Mouse (Mus musculus): ENCODE measurements around the gene Stat1.

GRCm38 (mm10) chr1:52087128-52087527, 32.1 kb upstream of the Stat1 start:
- TF ChIP-seq TCF12 (IDR thresholded peaks at IDR 0.05; ENCODE audit: insufficient read depth, poor library complexity, severe bottlenecking) (no peak), USF1 (IDR thresholded peaks at IDR 0.05; ENCODE audit: low read depth) (no peak), POLR2A (IDR thresholded peaks at IDR 0.05; ENCODE audit: insufficient read length, low read depth) (no peak)

Measured in myocyte (in vitro differentiated cells).